Mouse (Mus musculus): Measurements from ENCODE around the gene Bach2. TPM values are rescaled to one million over a fixed set of nuclear protein-coding genes. Genes with fewer than 3 reads are reported as not detected.

Gene Bach2
- polyA plus RNA-seq, 1 experiment from 2014 or later = 2.4 TPM

- Histone ChIP-seq H3K4me2 (ENCODE audit: low read depth, low read length) (no peak overlapping the region), H3K4me3 (ENCODE audit: low read length) (no peak overlapping the region), H3K27ac (ENCODE audit: low read length) (no peak overlapping the region), H3K36me3 (ENCODE audit: control insufficient read depth, insufficient read depth, low read length) (no peaks in the 10 kb centered on the region), H3K27me3 (replicated peaks; ENCODE audit: control insufficient read depth, insufficient read depth, low read length) (no peaks in the 10 kb centered on the region), H3K4me1 (ENCODE audit: control insufficient read depth, insufficient read depth, low read length) (0 out of 2 replicates have a peak, but pooled peaks cover 2% of the 10 kb centered on the region), H3K9me3 (ENCODE audit: control insufficient read depth, low read length) (no peaks in the 10 kb centered on the region), H3K9ac (ENCODE audit: low read depth, low read length) (no peak overlapping the region)
- no peak for ATAC-seq
- WGBS = 50% methylated on average over 3 of the region's 3 CpGs
Observed at GRCm38 (mm10) chr4:32479231-32479630, 240.6 kb downstream of the Bach2 start.

GRCm38 (mm10) chr4:32479801-32480700 is 241.4 kb downstream of the Bach2 start:
- Histone ChIP-seq H3K4me2 (ENCODE audit: low read depth, low read length) (no peak overlapping the region), H3K27me3 (replicated peaks; ENCODE audit: control insufficient read depth, insufficient read depth, low read length) (no peaks in the 10 kb centered on the region), H3K9ac (ENCODE audit: low read depth, low read length) (no peak overlapping the region), H3K27ac (ENCODE audit: low read length) (no peak overlapping the region), H3K9me3 (ENCODE audit: control insufficient read depth, low read length) (no peaks in the 10 kb centered on the region), H3K36me3 (ENCODE audit: control insufficient read depth, insufficient read depth, low read length) (no peaks in the 10 kb centered on the region), H3K4me1 (ENCODE audit: control insufficient read depth, insufficient read depth, low read length) (0 out of 2 replicates have a peak, but pooled peaks cover 2% of the 10 kb centered on the region), H3K4me3 (ENCODE audit: low read length) (no peak overlapping the region)
- ATAC-seq = no peak
- WGBS = 85% methylated on average over 16 of the region's 16 CpGs

- H3K4me2 ChIP-seq (ENCODE audit: low read depth, low read length) = no peak overlapping the region
- H3K27ac ChIP-seq (ENCODE audit: low read length) = no peak overlapping the region
- WGBS = 23% methylated on average over 18 of the region's 18 CpGs
- H3K4me1 ChIP-seq (ENCODE audit: control insufficient read depth, insufficient read depth, low read length) = peaks cover 6% of the 10 kb centered on the region; the same call in 1 of the 2 replicates
- no peak overlapping the region for H3K9ac ChIP-seq (ENCODE audit: low read depth, low read length)
- no peak overlapping the region for H3K4me3 ChIP-seq (ENCODE audit: low read length)
- no peaks in the 10 kb centered on the region for H3K27me3 ChIP-seq (replicated peaks; ENCODE audit: control insufficient read depth, insufficient read depth, low read length)
- H3K9me3 ChIP-seq (ENCODE audit: control insufficient read depth, low read length) = no peaks in the 10 kb centered on the region
- no peak for ATAC-seq
- no peaks in the 10 kb centered on the region for H3K36me3 ChIP-seq (ENCODE audit: control insufficient read depth, insufficient read depth, low read length)
Observed at GRCm38 (mm10) chr4:32481366-32482055, 242.9 kb downstream of the Bach2 start.

GRCm38 (mm10) chr4:32482138-32482537 is 243.5 kb downstream of the Bach2 start:
- Histone ChIP-seq H3K4me3 (ENCODE audit: low read length) (no peak overlapping the region), H3K27me3 (replicated peaks; ENCODE audit: control insufficient read depth, insufficient read depth, low read length) (no peaks in the 10 kb centered on the region)
- 86% methylated on average over 8 of the region's 8 CpGs for whole genome bisulfite sequencing

GRCm38 (mm10) chr4:32482936-32483335 is 244.3 kb downstream of the Bach2 start:
- no peaks in the 10 kb centered on the region for H3K9me3 ChIP-seq (ENCODE audit: control insufficient read depth, low read length)
- no peaks in the 10 kb centered on the region for H3K27me3 ChIP-seq (replicated peaks; ENCODE audit: control insufficient read depth, insufficient read depth, low read length)
- no peak overlapping the region for H3K9ac ChIP-seq (ENCODE audit: low read depth, low read length)
- H3K4me1 ChIP-seq (ENCODE audit: control insufficient read depth, insufficient read depth, low read length) = peaks cover 10% of the 10 kb centered on the region
- H3K36me3 ChIP-seq (ENCODE audit: control insufficient read depth, insufficient read depth, low read length) = no peaks in the 10 kb centered on the region
- H3K27ac ChIP-seq (ENCODE audit: low read length) = no peak overlapping the region
- no peak overlapping the region for H3K4me2 ChIP-seq (ENCODE audit: low read depth, low read length)
- WGBS = 30% methylated on average over 8 of the region's 8 CpGs
- ATAC-seq = no peak
- no peak overlapping the region for H3K4me3 ChIP-seq (ENCODE audit: low read length)

More at GRCm38 (mm10) chr4:32482138-32482537, 243.5 kb downstream of the Bach2 start:
- ATAC-seq = no peak
- H3K9me3 ChIP-seq (ENCODE audit: control insufficient read depth, low read length) = no peaks in the 10 kb centered on the region
- H3K27ac ChIP-seq (ENCODE audit: low read length) = no peak overlapping the region
- no peaks in the 10 kb centered on the region for H3K36me3 ChIP-seq (ENCODE audit: control insufficient read depth, insufficient read depth, low read length)
- no peak overlapping the region for H3K4me2 ChIP-seq (ENCODE audit: low read depth, low read length)
- no peak overlapping the region for H3K9ac ChIP-seq (ENCODE audit: low read depth, low read length)
- H3K4me1 ChIP-seq (ENCODE audit: control insufficient read depth, insufficient read depth, low read length) = peaks cover 10% of the 10 kb centered on the region

GRCm38 (mm10) chr4:32485848-32486247 is 247.2 kb downstream of the Bach2 start:
- ATAC-seq = no peak
- peaks cover 10% of the 10 kb centered on the region for H3K4me1 ChIP-seq (ENCODE audit: control insufficient read depth, insufficient read depth, low read length)
- H3K4me2 ChIP-seq (ENCODE audit: low read depth, low read length) = no peak overlapping the region
- H3K9ac ChIP-seq (ENCODE audit: low read depth, low read length) = no peak overlapping the region
- no peak overlapping the region for H3K4me3 ChIP-seq (ENCODE audit: low read length)
- no peaks in the 10 kb centered on the region for H3K36me3 ChIP-seq (ENCODE audit: control insufficient read depth, insufficient read depth, low read length)
- WGBS = 24% methylated on average over 5 of the region's 5 CpGs
- H3K27me3 ChIP-seq (replicated peaks; ENCODE audit: control insufficient read depth, insufficient read depth, low read length) = no peaks in the 10 kb centered on the region
- H3K9me3 ChIP-seq (ENCODE audit: control insufficient read depth, low read length) = no peaks in the 10 kb centered on the region
- no peak overlapping the region for H3K27ac ChIP-seq (ENCODE audit: low read length)

- Histone ChIP-seq H3K4me3 (ENCODE audit: low read length) (no peak overlapping the region), H3K4me1 (ENCODE audit: control insufficient read depth, insufficient read depth, low read length) (peaks cover 8% of the 10 kb centered on the region), H3K4me2 (ENCODE audit: low read depth, low read length) (peak overlapping the region; percentile 33), H3K9me3 (ENCODE audit: control insufficient read depth, low read length) (no peaks in the 10 kb centered on the region), H3K9ac (ENCODE audit: low read depth, low read length) (no peak overlapping the region), H3K36me3 (ENCODE audit: control insufficient read depth, insufficient read depth, low read length) (no peaks in the 10 kb centered on the region), H3K27ac (ENCODE audit: low read length) (no peak overlapping the region), H3K27me3 (replicated peaks; ENCODE audit: control insufficient read depth, insufficient read depth, low read length) (no peaks in the 10 kb centered on the region)
- ATAC-seq = peak; percentile 50; the same call in 1 of the 2 replicates
- WGBS = 52% methylated on average over 17 of the region's 17 CpGs
Observed at GRCm38 (mm10) chr4:32486654-32487398, 248.2 kb downstream of the Bach2 start.

GRCm38 (mm10) chr4:32489186-32489585 is 250.6 kb downstream of the Bach2 start:
- Histone ChIP-seq H3K4me1 (ENCODE audit: control insufficient read depth, insufficient read depth, low read length) (peaks cover 8% of the 10 kb centered on the region), H3K36me3 (ENCODE audit: control insufficient read depth, insufficient read depth, low read length) (no peaks in the 10 kb centered on the region), H3K4me3 (ENCODE audit: low read length) (no peak overlapping the region), H3K9ac (ENCODE audit: low read depth, low read length) (no peak overlapping the region), H3K27me3 (replicated peaks; ENCODE audit: control insufficient read depth, insufficient read depth, low read length) (no peaks in the 10 kb centered on the region), H3K4me2 (ENCODE audit: low read depth, low read length) (no peak overlapping the region), H3K27ac (ENCODE audit: low read length) (no peak overlapping the region), H3K9me3 (ENCODE audit: control insufficient read depth, low read length) (no peaks in the 10 kb centered on the region)
- ATAC-seq = no peak
- WGBS = 82% methylated on average over 1 of the region's 1 CpGs

- Histone ChIP-seq H3K36me3 (ENCODE audit: control insufficient read depth, insufficient read depth, low read length) (no peaks in the 10 kb centered on the region), H3K4me1 (ENCODE audit: control insufficient read depth, insufficient read depth, low read length) (peaks cover 4% of the 10 kb centered on the region), H3K9ac (ENCODE audit: low read depth, low read length) (no peak overlapping the region), H3K4me3 (ENCODE audit: low read length) (no peak overlapping the region), H3K27me3 (replicated peaks; ENCODE audit: control insufficient read depth, insufficient read depth, low read length) (no peaks in the 10 kb centered on the region), H3K9me3 (ENCODE audit: control insufficient read depth, low read length) (no peaks in the 10 kb centered on the region), H3K4me2 (ENCODE audit: low read depth, low read length) (no peak overlapping the region), H3K27ac (ENCODE audit: low read length) (no peak overlapping the region)
- WGBS = 53% methylated on average over 8 of the region's 8 CpGs
- no peak for ATAC-seq
Observed at GRCm38 (mm10) chr4:32491176-32491575, 252.6 kb downstream of the Bach2 start.
